Mouse (Mus musculus) MEL (cell line): ENCODE results near the gene Ptpn14. TPM values are rescaled to one million over a fixed set of nuclear protein-coding genes. Genes with fewer than 3 reads are reported as not detected.

Experiments
- DNase-seq: peaks from one replicate; pipeline ENCODE4 v3.0.0; 2011; ENCODE audit warnings: low read depth, low spot score
- H3K27ac ChIP-seq: 2 replicates; pipeline ENCODE4 v1.5.1; 2012; ENCODE audit warnings: low read depth, mild to moderate bottlenecking, control low read depth, low read length, moderate library complexity; ENCODE audit not compliant: control insufficient read depth
- H3K27me3 ChIP-seq, 2 experiments: fragments of 150-350 bp in 1 of 2; sonication (generic) in 1 of 2; 2 replicates each; pipeline ENCODE4 v1.6.1; 2012; ENCODE audit warnings: low read length in 2 of 2, mild to moderate bottlenecking in 2 of 2, improper control_type of control experiment in 1 of 2, moderate library complexity in 1 of 2; ENCODE audit not compliant: insufficient read depth in 2 of 2, control insufficient read depth in 1 of 2
- H3K36me3 ChIP-seq, 2 experiments: 2 replicates each; pipeline ENCODE4 v1.6.1; 2012 to 2014; ENCODE audit warnings: low read length in 2 of 2, improper control_type of control experiment in 1 of 2, inconsistent platforms in 1 of 2, mild to moderate bottlenecking in 1 of 2; ENCODE audit not compliant: insufficient read depth in 2 of 2, control insufficient read depth in 1 of 2
- H3K4me1 ChIP-seq, 2 experiments: fragments of 150-350 bp in 1 of 2; sonication (generic) in 1 of 2; 2 replicates each; pipeline ENCODE4 v1.6.1; 2012; ENCODE audit warnings: low read length in 2 of 2, improper control_type of control experiment in 1 of 2, mild to moderate bottlenecking in 1 of 2; ENCODE audit not compliant: insufficient read depth in 2 of 2, control insufficient read depth in 1 of 2
- H3K4me3 ChIP-seq, 2 experiments: fragments of 150-350 bp in 1 of 2; sonication (generic) in 1 of 2; 2 replicates each; pipeline ENCODE4 v1.5.1; 2012; ENCODE audit warnings: low read depth in 2 of 2, low read length in 2 of 2, mild to moderate bottlenecking in 2 of 2, moderate library complexity in 2 of 2, control low read depth in 1 of 2, improper control_type of control experiment in 1 of 2; ENCODE audit not compliant: control insufficient read depth in 1 of 2, insufficient read depth in 1 of 2
- H3K79me2 ChIP-seq: 2 replicates; pipeline ENCODE4 v1.6.1; 2012; ENCODE audit warnings: mild to moderate bottlenecking, low read length, moderate library complexity; ENCODE audit not compliant: control insufficient read depth, poor library complexity, insufficient read depth
- H3K9ac ChIP-seq: 2 replicates; pipeline ENCODE4 v1.6.1; 2012; ENCODE audit warnings: low read depth, mild to moderate bottlenecking, control low read depth, low read length, moderate library complexity; ENCODE audit not compliant: control insufficient read depth, poor library complexity, severe bottlenecking
- H3K9me3 ChIP-seq: fragments of 150-350 bp; sonication (generic); replicated peaks from 2 replicates; pipeline ENCODE4 v1.6.1; 2012; ENCODE audit warnings: mild to moderate bottlenecking, low read length, improper control_type of control experiment, moderate library complexity; ENCODE audit not compliant: insufficient read depth
- CHD1 ChIP-seq: IDR thresholded peaks from 2 replicates; pipeline ENCODE4 v1.6.1; 2012; ENCODE audit warnings: low read depth, mild to moderate bottlenecking, inconsistent platforms, low read length, improper control_type of control experiment
- CHD2 ChIP-seq: IDR thresholded peaks from 2 replicates; pipeline ENCODE4 v1.6.1; 2011; ENCODE audit warnings: low read length, improper control_type of control experiment
- E2F4 ChIP-seq: IDR thresholded peaks from 2 replicates; pipeline ENCODE4 v1.6.1; 2011; ENCODE audit warnings: low read depth, low read length, improper control_type of control experiment, borderline replicate concordance
- ELF1 ChIP-seq: IDR thresholded peaks from 2 replicates; pipeline ENCODE4 v1.6.1; 2014; ENCODE audit warnings: low read depth, mild to moderate bottlenecking, inconsistent platforms, low read length, improper control_type of control experiment, moderate library complexity
- JUND ChIP-seq: IDR thresholded peaks from 2 replicates; pipeline ENCODE4 v1.6.1; 2011; ENCODE audit warnings: low read depth, mild to moderate bottlenecking, improper control_type of control experiment, low read length
- KAT2A ChIP-seq: conservative IDR thresholded peaks from 2 replicates; pipeline ENCODE4 v1.6.1; 2012; ENCODE audit warnings: low read depth, low read length, improper control_type of control experiment, inconsistent platforms
- MAX ChIP-seq: IDR thresholded peaks from 2 replicates; pipeline ENCODE4 v1.6.1; 2011; ENCODE audit warnings: low read length, improper control_type of control experiment
- MAZ ChIP-seq: IDR thresholded peaks from 2 replicates; pipeline ENCODE4 v1.6.1; 2012; ENCODE audit warnings: low read depth, mild to moderate bottlenecking, inconsistent platforms, low read length, improper control_type of control experiment
- MEF2A ChIP-seq: IDR thresholded peaks from 2 replicates; pipeline ENCODE4 v1.6.1; 2014; ENCODE audit warnings: low read depth, mild to moderate bottlenecking, inconsistent platforms, low read length, improper control_type of control experiment; ENCODE audit not compliant: poor library complexity, insufficient replicate concordance, severe bottlenecking; ENCODE audit errors: extremely low read depth
- MYB ChIP-seq: IDR thresholded peaks from 2 replicates; pipeline ENCODE4 v1.6.1; 2011; ENCODE audit warnings: mild to moderate bottlenecking, low read depth, low read length, improper control_type of control experiment
- MYC ChIP-seq: IDR thresholded peaks from 2 replicates; pipeline ENCODE4 v1.6.1; 2011; ENCODE audit warnings: low read depth, mild to moderate bottlenecking, low read length, improper control_type of control experiment, moderate library complexity
- NELFE ChIP-seq: IDR thresholded peaks from 2 replicates; pipeline ENCODE4 v1.6.1; 2011; ENCODE audit warnings: low read depth, low read length, improper control_type of control experiment
- POLR2AphosphoS2 ChIP-seq: IDR thresholded peaks from 2 replicates; pipeline ENCODE4 v1.6.1; 2011; ENCODE audit warnings: low read length, improper control_type of control experiment
- POLR2AphosphoS5 ChIP-seq: IDR thresholded peaks from 2 replicates; pipeline ENCODE4 v1.6.1; 2012; ENCODE audit warnings: low read depth, borderline replicate concordance, mild to moderate bottlenecking, inconsistent platforms, low read length, moderate library complexity, mixed read lengths
- RAD21 ChIP-seq: IDR thresholded peaks from 2 replicates; pipeline ENCODE4 v1.6.1; 2011; ENCODE audit warnings: mild to moderate bottlenecking, low read depth, low read length, improper control_type of control experiment
- TAL1 ChIP-seq: IDR thresholded peaks from 2 replicates; pipeline ENCODE4 v1.6.1; 2012; ENCODE audit warnings: mild to moderate bottlenecking, inconsistent platforms, low read length, moderate library complexity, mixed read lengths
- UBTF ChIP-seq: IDR thresholded peaks from 2 replicates; pipeline ENCODE4 v1.6.1; 2012; ENCODE audit warnings: low read depth, mild to moderate bottlenecking, inconsistent platforms, low read length, improper control_type of control experiment, moderate library complexity, borderline replicate concordance; ENCODE audit not compliant: insufficient read depth
- USF1 ChIP-seq: IDR thresholded peaks from 2 replicates; pipeline ENCODE4 v1.6.1; 2014; ENCODE audit warnings: low read depth, mild to moderate bottlenecking, inconsistent platforms, low read length, improper control_type of control experiment, moderate library complexity
- USF2 ChIP-seq, 2 experiments: IDR thresholded peaks; 2 replicates each; pipeline ENCODE4 v1.6.1; 2011 to 2012; ENCODE audit warnings: improper control_type of control experiment in 2 of 2, low read length in 2 of 2, borderline replicate concordance in 1 of 2, inconsistent platforms in 1 of 2, low read depth in 1 of 2, mild to moderate bottlenecking in 1 of 2; ENCODE audit not compliant: insufficient read depth in 1 of 2
- ZC3H11A ChIP-seq: IDR thresholded peaks from 2 replicates; pipeline ENCODE4 v1.6.1; 2012; ENCODE audit warnings: low read depth, mild to moderate bottlenecking, inconsistent platforms, low read length, improper control_type of control experiment
- ZMIZ1 ChIP-seq: IDR thresholded peaks from 2 replicates; pipeline ENCODE4 v1.6.1; 2012; ENCODE audit warnings: low read depth, mild to moderate bottlenecking, inconsistent platforms, low read length, improper control_type of control experiment, moderate library complexity
- ZNF384 ChIP-seq: IDR thresholded peaks from 2 replicates; pipeline ENCODE4 v1.6.1; 2012; ENCODE audit warnings: low read depth, mild to moderate bottlenecking, inconsistent platforms, low read length, improper control_type of control experiment
- polyA plus RNA-seq, 2 experiments: library from polyadenylated mRNA; stranded (reverse) in 1 of 2; unstranded in 1 of 2; fragments of >175 nt in 1 of 2; fragments of >200 nt in 1 of 2; gene quantifications; 2 replicates each; pipeline versions ENCODE4 v1.2.1 to v1.2.4; 2012; ENCODE audit warnings: low replicate concordance in 2 of 2, low read depth in 1 of 2; ENCODE audit not compliant: insufficient read length in 2 of 2, insufficient read depth in 1 of 2, missing spikeins in 1 of 2
- total RNA-seq: library from RNA; depleted of rRNA; stranded (reverse); fragments of 300-350 nt; gene quantifications from 2 replicates; pipeline ENCODE4 v1.2.3, GENCODE M21; 2012

Ptpn14 gene
- total and polyA plus RNA-seq, 3 experiments = 0.62 to 1.0 TPM; not detected in 1

DNA sequence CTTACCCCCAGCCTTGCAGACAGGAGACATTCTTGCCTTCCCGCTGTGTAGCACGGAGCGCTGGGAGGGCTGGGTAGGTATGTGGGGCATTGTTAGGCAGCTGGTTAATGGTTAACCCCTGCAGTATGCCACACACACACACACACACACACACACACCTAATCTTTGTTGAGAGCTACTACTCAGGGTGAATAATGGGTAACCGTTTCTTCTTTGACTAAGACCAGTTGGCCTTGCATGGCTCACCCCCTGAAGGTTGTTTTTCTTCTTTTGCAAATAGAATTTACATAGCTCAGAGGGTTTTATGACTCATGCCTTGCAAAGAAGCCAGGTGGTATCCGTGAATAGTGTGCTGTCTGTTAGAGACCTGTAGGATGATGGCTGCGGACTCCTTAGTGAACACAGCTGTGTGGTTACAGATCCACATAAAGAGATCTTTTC, 33.5 kb downstream of the Ptpn14 start:
- H3K27ac ChIP-seq = no peak overlapping the region
- TF ChIP-seq CHD2 (no peak), MYC (no peak), CHD1 (no peak), ZNF384 (no peak), ZMIZ1 (no peak), MYB (no peak), RAD21 (no peak), POLR2AphosphoS5 (no peak), TAL1 (no peak), UBTF (no peak), MAZ (no peak), KAT2A (no peak), MEF2A (no peak), MAX (no peak), USF2 (IDR thresholded peaks at IDR 0.05; ENCODE audit: borderline replicate concordance in 1 of 2, insufficient read depth in 1 of 2, low read depth in 1 of 2, low read length in 2 of 2) (no peak), NELFE (no peak), ZC3H11A (no peak), JUND (no peak)
- no peak overlapping the region for H3K4me3 ChIP-seq
- no peak overlapping the region for H3K9ac ChIP-seq
- no peaks in the 10 kb centered on the region for H3K27me3 ChIP-seq
- no peaks in the 10 kb centered on the region for H3K9me3 ChIP-seq
- no peaks in the 10 kb centered on the region for H3K36me3 ChIP-seq
- H3K4me1 ChIP-seq = no peaks in the 10 kb centered on the region
- no peaks in the 10 kb centered on the region for H3K79me2 ChIP-seq
- DNase-seq = no peak

DNA sequence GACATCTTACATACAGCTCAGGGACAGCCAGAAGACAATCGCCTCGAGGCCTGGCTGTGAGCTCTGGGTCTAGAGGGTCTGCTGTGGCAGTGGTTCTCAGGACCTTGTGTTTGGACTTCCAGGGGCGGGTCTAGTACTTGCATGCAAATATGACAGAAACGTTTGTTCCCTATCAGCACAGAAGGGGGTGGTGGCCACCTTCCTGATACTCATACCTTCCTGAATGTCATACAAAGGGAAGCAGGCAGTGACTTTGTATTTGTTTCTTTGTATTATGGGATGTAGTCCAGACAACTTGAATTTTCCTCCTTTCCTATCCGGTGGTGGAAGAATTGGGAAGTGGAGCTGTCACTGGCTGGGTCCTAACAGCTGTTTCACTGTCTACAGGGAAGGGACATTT, 36.2 kb downstream of the Ptpn14 start:
- no peaks in the 10 kb centered on the region for H3K27me3 ChIP-seq
- H3K4me1 ChIP-seq = no peaks in the 10 kb centered on the region
- H3K27ac ChIP-seq = no peak overlapping the region
- no peak overlapping the region for H3K9ac ChIP-seq
- H3K9me3 ChIP-seq = no peaks in the 10 kb centered on the region
- H3K4me3 ChIP-seq = no peak overlapping the region
- no peaks in the 10 kb centered on the region for H3K79me2 ChIP-seq
- TF ChIP-seq CHD2 = no peak
- no peak for TF ChIP-seq RAD21
- no peak for TF ChIP-seq MYC
- no peak for TF ChIP-seq ZMIZ1
- no peak for TF ChIP-seq MAZ
- no peak for TF ChIP-seq POLR2AphosphoS2
- no peak for TF ChIP-seq USF1
- no peak for TF ChIP-seq E2F4
- TF ChIP-seq ELF1 = no peak
- no peak for TF ChIP-seq NELFE
- H3K36me3 ChIP-seq = no peaks in the 10 kb centered on the region
- no peak for DNase-seq
